Mouse (Mus musculus): ENCODE measurements around the gene Ppp2r1b. TPM values are rescaled to one million over a fixed set of nuclear protein-coding genes. Genes with fewer than 3 reads are reported as not detected.

The Ppp2r1b gene
- polyA plus RNA-seq, 1 experiment from 2014 or later, result 74.3 TPM

DNA sequence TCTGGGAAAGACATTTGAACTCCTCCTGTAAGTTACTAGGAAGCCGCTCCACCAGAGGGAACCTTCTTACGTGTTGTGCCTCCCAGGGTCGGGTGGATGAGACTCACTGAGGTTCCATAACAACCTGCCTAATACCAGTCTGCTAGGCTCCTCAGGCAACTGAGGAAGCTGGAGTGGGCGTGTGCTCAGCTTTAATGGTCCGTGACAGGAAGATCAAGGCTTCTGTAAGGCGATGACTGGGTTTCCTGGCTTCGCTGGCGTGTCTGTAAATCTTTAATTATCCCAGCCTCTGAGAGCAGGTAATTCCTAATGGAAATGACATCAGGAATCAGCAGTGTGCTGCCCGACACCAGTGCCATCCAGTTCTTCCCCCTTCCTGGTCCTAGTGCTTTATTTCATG, 446 bp downstream of the Ppp2r1b start:
- WGBS, result 49% methylated on average over 9 of the region's 9 CpGs

DNA sequence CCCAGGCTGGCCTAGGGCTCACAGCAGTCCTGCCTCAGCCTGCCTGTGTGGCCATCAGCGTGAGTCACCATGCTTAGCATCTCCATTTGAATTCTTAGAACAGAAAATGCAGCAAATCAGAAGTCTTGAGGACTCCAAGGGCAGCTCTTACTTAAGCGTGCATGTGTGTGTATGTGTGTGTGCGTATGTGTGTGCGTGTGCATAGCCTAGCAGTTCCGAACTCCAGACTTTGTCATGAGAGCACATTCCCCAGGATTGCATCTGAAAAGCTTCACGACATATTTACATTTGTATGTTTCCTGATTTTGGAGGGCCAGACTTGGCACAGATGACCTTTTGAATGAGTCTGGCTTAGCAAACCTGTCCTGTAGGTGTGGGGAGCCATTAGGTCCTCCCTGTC, 2.0 kb downstream of the Ppp2r1b start:
- Histone ChIP-seq H3K4me3 (no peak overlapping the region), H3K27ac (no peak overlapping the region), H3K9ac (no peak overlapping the region), H3K27me3 (no peaks in the 10 kb centered on the region), H3K4me2 (replicated peaks) (no peak overlapping the region), H3K4me1 (peaks cover 29% of the 10 kb centered on the region), H3K36me3 (peaks cover 19% of the 10 kb centered on the region), H3K9me3 (no peaks in the 10 kb centered on the region)
- 82% methylated on average over 6 of the region's 6 CpGs for WGBS
- ATAC-seq (ENCODE audit: low FRiP score, low read depth), result no peak

More for the DNA sequence above, 446 bp downstream of the Ppp2r1b start:
- Histone ChIP-seq H3K9me3 (no peaks in the 10 kb centered on the region), H3K4me3 (no peak overlapping the region), H3K27me3 (no peaks in the 10 kb centered on the region), H3K36me3 (peaks cover 19% of the 10 kb centered on the region), H3K27ac (no peak overlapping the region), H3K4me2 (replicated peaks) (no peak overlapping the region), H3K9ac (no peak overlapping the region), H3K4me1 (peaks cover 25% of the 10 kb centered on the region)
- ATAC-seq (ENCODE audit: low FRiP score, low read depth), result no peak

DNA sequence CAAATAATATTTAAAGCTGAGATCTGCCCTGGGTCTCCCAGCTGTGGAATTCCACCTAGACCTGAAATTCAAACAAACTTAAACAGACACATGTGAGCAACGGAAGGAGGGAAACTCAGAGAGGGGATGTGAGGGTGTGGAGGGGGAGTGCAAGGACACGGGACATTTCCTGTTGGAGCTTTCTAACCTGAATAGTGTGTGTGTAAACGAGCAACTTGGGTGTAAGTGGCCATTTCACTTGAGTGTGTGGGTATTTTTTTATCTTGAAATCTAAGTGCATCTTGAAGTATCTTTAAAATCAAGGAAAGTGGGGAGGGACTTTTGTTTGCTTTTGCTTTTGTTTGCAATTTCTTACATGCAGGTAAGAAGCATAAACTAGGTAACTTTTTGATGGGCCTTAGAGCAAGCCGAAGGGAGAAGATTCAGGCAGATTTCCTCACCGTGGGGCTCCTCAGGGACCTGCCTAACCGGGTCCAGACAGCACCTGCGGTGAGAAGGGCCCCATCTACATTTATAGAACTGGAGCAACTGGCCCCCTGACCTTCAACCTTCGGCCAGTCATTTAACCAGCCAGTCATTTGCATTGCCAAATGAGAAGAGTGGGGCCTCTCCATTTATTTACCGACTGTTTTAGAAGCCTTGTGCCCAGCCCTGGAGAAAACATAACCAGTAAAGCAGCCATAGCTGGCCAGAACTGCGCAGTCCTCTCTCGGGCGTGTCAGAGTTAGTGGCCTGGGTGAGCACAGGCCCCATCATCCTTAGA, 2.7 kb downstream of the Ppp2r1b start:
- H3K27ac ChIP-seq, result no peak overlapping the region
- peaks cover 35% of the 10 kb centered on the region for H3K4me1 ChIP-seq
- H3K27me3 ChIP-seq, result no peaks in the 10 kb centered on the region
- H3K9me3 ChIP-seq, result no peaks in the 10 kb centered on the region
- no peak overlapping the region for H3K4me2 ChIP-seq (replicated peaks)
- H3K4me3 ChIP-seq, result no peak overlapping the region
- ATAC-seq (ENCODE audit: low FRiP score, low read depth), result no peak
- H3K36me3 ChIP-seq, result peaks cover 18% of the 10 kb centered on the region
- no peak overlapping the region for H3K9ac ChIP-seq
- 57% methylated on average over 12 of the region's 12 CpGs for WGBS

DNA sequence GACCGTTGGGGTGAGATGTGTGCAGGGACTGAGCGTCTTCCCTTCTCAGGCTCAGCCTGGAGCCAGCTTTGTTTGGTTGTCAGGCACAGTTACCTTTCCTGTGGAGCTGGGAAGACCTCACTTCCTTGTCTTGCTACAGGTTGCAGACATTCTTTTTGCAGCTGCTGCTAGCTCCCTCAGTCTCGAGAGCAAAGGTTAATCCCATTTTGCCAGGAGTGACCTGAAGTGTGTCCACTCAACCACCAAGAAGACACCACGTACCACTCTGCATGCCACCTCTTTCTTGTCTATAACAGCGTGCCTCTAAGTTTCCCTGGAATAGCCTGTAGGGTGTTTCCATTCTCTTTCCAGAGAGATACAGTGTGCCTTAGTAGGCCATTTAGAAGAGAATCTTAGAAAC, 3.7 kb downstream of the Ppp2r1b start:
- no peak overlapping the region for H3K27ac ChIP-seq
- no peak overlapping the region for H3K9ac ChIP-seq
- H3K4me2 ChIP-seq (replicated peaks), result no peak overlapping the region
- peaks cover 42% of the 10 kb centered on the region for H3K4me1 ChIP-seq
- no peaks in the 10 kb centered on the region for H3K9me3 ChIP-seq
- H3K4me3 ChIP-seq, result no peak overlapping the region
- H3K27me3 ChIP-seq, result no peaks in the 10 kb centered on the region
- ATAC-seq (ENCODE audit: low FRiP score, low read depth), result no peak
- 73% methylated on average over 5 of the region's 5 CpGs for WGBS
- H3K36me3 ChIP-seq, result peaks cover 11% of the 10 kb centered on the region

DNA sequence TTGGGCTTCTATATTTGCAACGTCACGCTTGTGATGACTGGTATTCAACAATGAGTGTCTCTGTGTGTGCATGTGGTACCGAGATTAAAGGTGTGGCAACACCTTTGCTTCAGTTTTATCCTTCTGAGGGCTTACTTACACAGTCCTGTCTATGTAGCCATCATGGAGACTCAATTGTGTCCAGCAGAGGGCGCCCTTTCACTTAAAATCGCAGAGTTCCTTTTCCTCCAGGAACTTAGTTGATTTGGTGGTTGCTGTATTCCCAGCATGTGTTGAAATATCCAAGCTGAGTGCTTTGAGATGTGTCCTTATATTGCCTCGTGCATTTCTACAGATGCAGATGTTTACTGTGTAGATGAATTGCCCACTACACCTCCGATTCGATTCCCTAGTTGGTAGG, 4.1 kb downstream of the Ppp2r1b start:
- WGBS, result 20% methylated on average over 8 of the region's 8 CpGs
- Histone ChIP-seq H3K27ac (no peak overlapping the region), H3K4me1 (peaks cover 47% of the 10 kb centered on the region), H3K9me3 (no peaks in the 10 kb centered on the region), H3K36me3 (peaks cover 7% of the 10 kb centered on the region), H3K27me3 (no peaks in the 10 kb centered on the region), H3K9ac (no peak overlapping the region), H3K4me2 (replicated peaks) (no peak overlapping the region), H3K4me3 (no peak overlapping the region)
- peak; percentile 76 for ATAC-seq (ENCODE audit: low FRiP score, low read depth)

DNA sequence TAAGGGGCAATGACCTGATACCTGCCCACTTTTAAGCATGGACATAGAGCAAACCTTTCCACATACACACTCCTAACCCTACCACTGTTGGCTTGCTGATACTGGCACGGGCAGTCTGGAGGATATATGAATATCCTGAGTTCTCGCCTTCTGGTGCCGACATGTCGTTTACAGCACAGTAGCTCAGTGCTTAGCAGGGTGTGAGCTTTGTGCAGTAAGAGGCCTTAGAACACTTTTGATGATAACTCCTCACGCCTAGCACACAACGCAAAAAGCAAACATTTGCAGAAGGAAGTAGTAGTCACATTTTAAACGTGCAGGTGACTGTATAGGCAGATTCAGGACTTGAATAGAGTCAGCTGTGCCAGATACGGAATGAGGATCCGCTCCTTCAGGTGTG, 4.7 kb downstream of the Ppp2r1b start:
- Histone ChIP-seq H3K4me3 (no peak overlapping the region), H3K27ac (no peak overlapping the region), H3K9me3 (no peaks in the 10 kb centered on the region), H3K4me2 (replicated peaks) (no peak overlapping the region), H3K4me1 (peaks cover 51% of the 10 kb centered on the region), H3K36me3 (peaks cover 2% of the 10 kb centered on the region; the same call in 1 of the 2 replicates), H3K27me3 (no peaks in the 10 kb centered on the region), H3K9ac (no peak overlapping the region)
- 74% methylated on average over 9 of the region's 9 CpGs for WGBS
- ATAC-seq (ENCODE audit: low FRiP score, low read depth), result no peak

DNA sequence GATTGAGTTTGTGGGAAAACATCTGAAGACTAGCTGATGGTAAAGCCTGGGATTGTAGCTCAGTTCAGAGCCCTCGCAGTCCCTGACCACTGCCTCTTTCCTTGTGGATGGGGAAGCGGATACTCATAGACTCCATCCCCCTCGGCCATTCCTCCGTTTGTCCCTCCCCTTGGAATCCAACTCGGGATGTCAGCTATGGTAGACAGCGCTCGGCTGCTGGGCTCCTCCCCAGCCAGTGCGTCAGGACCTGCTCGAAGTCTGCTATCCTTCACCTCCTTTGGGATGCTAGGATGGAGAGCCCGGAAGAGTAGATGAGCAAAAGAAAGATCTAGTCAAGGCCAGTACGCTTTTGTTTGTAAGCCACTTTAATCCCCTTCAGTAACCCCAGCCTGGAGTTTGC, 5.2 kb downstream of the Ppp2r1b start:
- Histone ChIP-seq H3K4me2 (replicated peaks) (peak overlapping the region; percentile 23; the same call in 1 of the 2 replicates), H3K36me3 (no peaks in the 10 kb centered on the region), H3K27ac (no peak overlapping the region), H3K4me1 (peaks cover 51% of the 10 kb centered on the region), H3K9ac (peak overlapping the region; percentile 13; the same call in 1 of the 2 replicates), H3K9me3 (no peaks in the 10 kb centered on the region), H3K4me3 (no peak overlapping the region), H3K27me3 (no peaks in the 10 kb centered on the region)
- 36% methylated on average over 11 of the region's 11 CpGs for WGBS
- ATAC-seq (ENCODE audit: low FRiP score, low read depth), result no peak

DNA sequence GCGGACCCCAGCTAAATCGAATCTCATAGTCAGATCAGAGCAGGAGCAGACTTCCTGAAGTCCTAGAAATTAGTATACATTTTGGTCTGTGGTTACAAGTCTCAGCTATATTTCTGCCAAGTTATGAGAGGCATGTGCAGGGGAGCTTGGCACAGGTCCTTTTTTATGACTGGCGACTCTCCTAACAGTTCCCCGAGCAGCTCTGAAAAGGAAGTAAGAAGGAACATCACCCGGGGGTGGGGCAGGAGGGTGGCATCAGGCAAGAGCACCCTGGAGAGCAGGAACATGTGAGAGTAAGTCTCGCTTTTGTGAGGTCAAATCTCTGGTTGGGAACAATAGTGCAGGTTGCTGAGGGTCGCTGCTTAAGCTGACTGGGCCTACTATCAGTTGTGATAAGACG, 5.6 kb downstream of the Ppp2r1b start:
- ATAC-seq (ENCODE audit: low FRiP score, low read depth), result no peak
- peak overlapping the region; percentile 23; the same call in 1 of the 2 replicates for H3K4me2 ChIP-seq (replicated peaks)
- H3K9ac ChIP-seq, result 0 out of 2 replicates have a peak overlapping the region, but pooled peaks have one; percentile 13
- 60% methylated on average over 8 of the region's 8 CpGs for WGBS
- H3K4me1 ChIP-seq, result peaks cover 51% of the 10 kb centered on the region
- no peaks in the 10 kb centered on the region for H3K9me3 ChIP-seq
- H3K27ac ChIP-seq, result no peak overlapping the region
- no peaks in the 10 kb centered on the region for H3K36me3 ChIP-seq
- no peak overlapping the region for H3K4me3 ChIP-seq
- H3K27me3 ChIP-seq, result no peaks in the 10 kb centered on the region

DNA sequence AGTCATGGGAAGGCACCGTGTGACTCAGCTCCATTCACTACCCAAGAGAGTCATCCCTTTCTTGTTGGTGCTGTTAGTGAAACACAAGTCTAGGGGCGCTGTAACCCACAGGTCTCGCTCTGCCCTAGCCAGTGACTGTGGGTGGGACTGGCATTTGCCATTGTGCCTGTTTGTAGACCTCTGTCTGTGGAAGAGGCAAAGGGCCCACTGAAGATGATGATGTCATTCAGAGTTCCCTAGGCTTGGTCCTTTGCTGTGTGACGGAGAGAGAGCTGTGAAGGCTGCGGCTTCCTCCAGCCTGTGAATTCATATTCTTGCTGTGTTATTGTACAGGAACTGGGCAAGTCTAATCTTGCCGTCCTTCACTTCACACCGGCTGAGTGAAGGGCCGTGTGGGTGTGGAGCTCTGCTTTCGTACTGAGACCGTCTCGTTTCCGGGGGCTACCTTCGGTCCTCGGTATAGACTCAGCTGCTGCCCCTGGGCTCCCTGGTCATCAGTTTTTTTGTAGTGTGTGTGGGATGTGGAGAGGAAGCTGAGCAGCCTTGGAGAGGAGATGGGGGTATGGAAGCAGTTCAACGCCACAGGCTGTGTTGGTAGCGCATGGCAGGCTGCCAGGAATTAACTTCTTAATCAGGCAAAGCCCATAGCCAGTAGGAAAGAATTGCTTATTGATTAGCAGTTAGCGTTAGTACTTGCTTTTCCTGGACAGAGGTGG, 7.7 kb downstream of the Ppp2r1b start:
- no peak for ATAC-seq (ENCODE audit: low FRiP score, low read depth)
- no peak overlapping the region for H3K4me3 ChIP-seq
- no peaks in the 10 kb centered on the region for H3K36me3 ChIP-seq
- peak overlapping the region; percentile 38 for H3K4me2 ChIP-seq (replicated peaks)
- H3K4me1 ChIP-seq, result peaks cover 46% of the 10 kb centered on the region
- 57% methylated on average over 17 of the region's 17 CpGs for WGBS
- H3K9me3 ChIP-seq, result no peaks in the 10 kb centered on the region
- no peaks in the 10 kb centered on the region for H3K27me3 ChIP-seq
- no peak overlapping the region for H3K9ac ChIP-seq
- peak overlapping the region; percentile 28; the same call in 1 of the 2 replicates for H3K27ac ChIP-seq

DNA sequence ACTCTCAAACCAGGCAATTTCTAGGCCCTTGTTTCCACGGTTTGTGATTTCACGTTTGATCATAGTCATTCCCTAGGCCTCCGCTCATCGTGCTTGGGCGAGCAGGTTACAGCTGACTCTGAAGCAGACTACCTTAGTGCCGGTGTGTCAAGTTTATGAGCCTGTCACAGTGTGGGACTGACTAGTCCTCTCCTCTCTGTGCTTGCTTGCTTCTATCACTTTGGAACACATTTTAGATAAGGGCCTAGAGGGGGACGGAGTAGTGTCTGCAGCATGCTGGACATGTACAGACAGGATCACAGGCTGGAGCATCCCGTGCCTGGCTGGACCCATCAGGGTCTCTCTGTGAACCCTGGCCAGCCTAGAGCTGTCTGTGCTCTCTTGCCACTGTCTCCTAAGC, 9.3 kb downstream of the Ppp2r1b start:
- Histone ChIP-seq H3K9me3 (no peaks in the 10 kb centered on the region), H3K27me3 (no peaks in the 10 kb centered on the region), H3K4me1 (peaks cover 51% of the 10 kb centered on the region), H3K27ac (no peak overlapping the region), H3K9ac (no peak overlapping the region), H3K36me3 (peaks cover 7% of the 10 kb centered on the region), H3K4me2 (replicated peaks) (no peak overlapping the region), H3K4me3 (no peak overlapping the region)
- WGBS, result 47% methylated on average over 8 of the region's 8 CpGs
- ATAC-seq (ENCODE audit: low FRiP score, low read depth), result no peak

DNA sequence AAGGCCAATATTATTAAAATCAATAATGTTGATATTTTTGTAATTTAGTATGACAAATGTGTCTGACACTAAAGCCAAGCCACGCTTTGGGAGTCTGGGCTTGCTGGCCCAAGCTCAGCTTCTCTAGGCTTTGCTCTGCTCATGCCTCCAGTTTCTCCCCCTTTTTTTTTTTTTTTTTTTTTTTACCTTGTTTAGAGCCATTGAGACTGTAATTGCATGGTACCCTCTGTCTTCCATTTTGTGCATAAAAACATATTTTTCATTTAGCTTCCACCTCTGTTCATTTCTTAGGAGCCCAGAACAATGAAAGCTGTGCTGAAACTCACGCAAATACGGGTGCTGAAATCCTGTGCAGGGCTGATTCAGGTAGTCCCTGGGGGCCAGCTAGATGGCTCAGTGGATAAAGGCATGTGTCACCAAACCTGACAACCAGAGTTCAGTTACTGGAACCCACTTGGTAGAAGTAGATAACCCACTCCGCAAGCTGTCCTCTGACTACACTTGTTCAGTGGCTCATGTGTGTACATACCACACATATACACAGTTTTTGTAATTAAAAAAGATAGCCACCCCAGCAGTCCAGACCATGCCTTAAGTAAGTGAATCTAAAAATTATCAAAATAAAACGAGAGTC, 10.1 kb downstream of the Ppp2r1b start:
- Histone ChIP-seq H3K9ac (no peak overlapping the region), H3K4me2 (replicated peaks) (no peak overlapping the region; the same call in 1 of the 2 replicates), H3K36me3 (peaks cover 16% of the 10 kb centered on the region), H3K27me3 (no peaks in the 10 kb centered on the region), H3K4me1 (peaks cover 48% of the 10 kb centered on the region), H3K4me3 (no peak overlapping the region), H3K9me3 (no peaks in the 10 kb centered on the region), H3K27ac (no peak overlapping the region)
- 90% methylated on average over 5 of the region's 5 CpGs for WGBS
- ATAC-seq (ENCODE audit: low FRiP score, low read depth), result no peak

DNA sequence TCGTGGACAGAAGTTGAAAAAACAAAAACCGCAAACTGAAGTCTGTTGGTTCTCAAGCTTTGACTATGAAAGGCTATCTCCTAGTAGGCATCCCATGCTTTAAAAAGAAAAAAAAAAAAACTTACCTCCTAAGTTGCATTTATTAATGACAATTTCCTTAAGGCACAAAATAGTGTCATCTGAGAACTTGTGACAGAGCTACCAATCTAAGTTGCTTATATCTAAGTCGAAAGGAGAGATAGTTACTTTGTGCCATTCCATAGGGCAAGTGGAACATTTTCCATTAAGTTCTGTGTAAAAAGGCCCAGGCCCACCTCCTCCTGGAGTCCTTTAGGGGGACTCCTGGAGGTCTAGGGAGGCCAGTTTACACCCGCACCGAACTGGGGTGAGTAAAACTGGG, 10.7 kb downstream of the Ppp2r1b start:
- Histone ChIP-seq H3K4me3 (peak overlapping the region; percentile 87), H3K9ac (peak overlapping the region; percentile 85), H3K4me1 (peaks cover 43% of the 10 kb centered on the region), H3K4me2 (replicated peaks) (peak overlapping the region; percentile 75), H3K27me3 (no peaks in the 10 kb centered on the region), H3K27ac (peak overlapping the region; percentile 92), H3K9me3 (no peaks in the 10 kb centered on the region), H3K36me3 (peaks cover 21% of the 10 kb centered on the region)
- ATAC-seq (ENCODE audit: low FRiP score, low read depth), result no peak
- 59% methylated on average over 5 of the region's 5 CpGs for WGBS

All from limb, embryonic 13.5 days (tissue).